Mouse (Mus musculus) left cerebral cortex, adult 2 months (tissue): ENCODE measurements around the gene Gcsh. TPM values are rescaled to one million over a fixed set of nuclear protein-coding genes. Genes with fewer than 3 reads are reported as not detected.

ENCODE experiments used
- DNase-seq, 2 experiments: peaks; one replicate each; pipeline ENCODE4 v3.0.0; 2021 to 2022; ENCODE audit warnings: low spot score in 2 of 2, mixed read lengths in 1 of 2; ENCODE audit errors: extremely low spot score in 1 of 2
- H3K27ac ChIP-seq: fragments of 200-600 bp; 2 replicates; pipeline ENCODE4 v1.8.1; 2022
- H3K4me3 ChIP-seq: fragments of 200-600 bp; 2 replicates; pipeline ENCODE4 v1.8.1; 2022
- CTCF ChIP-seq: fragments of 200-600 bp; IDR thresholded peaks from 2 replicates; pipeline ENCODE4 v1.8.1; 2022; ENCODE audit warnings: antibody characterized with exemption, mild to moderate bottlenecking, moderate library complexity
- intact Hi-C: fragments of 180-260 bp; cut with DNase I; formaldehyde crosslinking; loops from one replicate; pipeline ENCODE4 v1.15.1; 2025
- long read RNA-seq, 2 experiments: library from polyadenylated mRNA; stranded (forward); transcript quantifications; one replicate each; pipeline ENCODE4 v2.0.0; 2021; ENCODE audit warnings: borderline mapping rate in 2 of 2
- total RNA-seq, 2 experiments: library from RNA; stranded (reverse); gene quantifications; 2 replicates each; pipeline ENCODE4 v1.2.3; 2021

Gcsh gene
- total RNA-seq, result 10 to 100 TPM; 34.4 to 36.3 TPM
- long read RNA-seq, experiment 1, transcript Gcsh-201 (5 exons, 1,443 nt), result major isoform, 25 of 29 reads
- long read RNA-seq, experiment 1, partial matches to known transcripts, result 1 of 29 reads
- long read RNA-seq, experiment 1, other reads (novel, unspliced or antisense), result 3 of 29 reads
- long read RNA-seq, experiment 2, transcript Gcsh-201 (5 exons, 1,443 nt), result major isoform, 30 of 31 reads
- long read RNA-seq, experiment 2, partial matches to known transcripts, result 1 of 31 reads
- long read RNA-seq, experiment 2, other reads (novel, unspliced or antisense), result 0 of 31 reads

GRCm38 (mm10) chr8:116993095-116993867, at the start of gene Gcsh:
Gene Gcsh (minus strand): TSS chr8:116993537.
- Histone ChIP-seq H3K27ac (peak within 1 kb of the TSS; percentile 80), H3K4me3 (peak within 1 kb of the TSS; percentile 80)
- no peak for TF ChIP-seq CTCF
- intact Hi-C loops, result loop anchor here (10.0 kb wide), 1 partner anchor 482 kb away; no protein-coding TSS in a partner anchor
- peak; percentile 96 to 98 for DNase-seq

GRCm38 (mm10) chr8:117039843-117040242, 46.5 kb upstream of the Gcsh start:
- Histone ChIP-seq H3K4me3 (no peak overlapping the region), H3K27ac (no peak overlapping the region)
- TF ChIP-seq CTCF, result no peak
- intact Hi-C loops, result no loop called here
- DNase-seq, result no peak

GRCm38 (mm10) chr8:117037374-117037935, 44.1 kb upstream of the Gcsh start:
- Histone ChIP-seq H3K27ac (no peak overlapping the region), H3K4me3 (no peak overlapping the region)
- no peak for TF ChIP-seq CTCF
- DNase-seq, result no peak
- intact Hi-C loops, result no loop called here

GRCm38 (mm10) chr8:117033393-117033792, 40.1 kb upstream of the Gcsh start:
- Histone ChIP-seq H3K4me3 (no peak overlapping the region), H3K27ac (no peak overlapping the region)
- intact Hi-C loops, result no loop called here
- TF ChIP-seq CTCF, result no peak
- no peak for DNase-seq

- Histone ChIP-seq H3K4me3 (no peak overlapping the region), H3K27ac (no peak overlapping the region)
- DNase-seq, result no peak
- TF ChIP-seq CTCF, result no peak
- intact Hi-C loops, result no loop called here
These were observed 39.3 kb upstream of the Gcsh start for GRCm38 (mm10) chr8:117032609-117033008.

GRCm38 (mm10) chr8:117031476-117031875, 38.1 kb upstream of the Gcsh start:
- Histone ChIP-seq H3K27ac (no peak overlapping the region), H3K4me3 (no peak overlapping the region)
- no peak for TF ChIP-seq CTCF
- intact Hi-C loops, result no loop called here
- DNase-seq, result no peak

GRCm38 (mm10) chr8:117028686-117029085, 35.3 kb upstream of the Gcsh start:
- no peak for TF ChIP-seq CTCF
- H3K27ac ChIP-seq, result no peak overlapping the region
- H3K4me3 ChIP-seq, result no peak overlapping the region
- intact Hi-C loops, result no loop called here
- DNase-seq, result no peak

GRCm38 (mm10) chr8:117027601-117028000, 34.3 kb upstream of the Gcsh start:
- H3K27ac ChIP-seq, result no peak overlapping the region
- DNase-seq, result no peak
- TF ChIP-seq CTCF, result no peak
- H3K4me3 ChIP-seq, result no peak overlapping the region
- intact Hi-C loops, result no loop called here

GRCm38 (mm10) chr8:117022297-117022993, 29.1 kb upstream of the Gcsh start:
- Histone ChIP-seq H3K4me3 (no peak overlapping the region), H3K27ac (no peak overlapping the region)
- DNase-seq, result no peak
- peak; percentile 27; the same call in 1 of the 2 replicates for TF ChIP-seq CTCF
- intact Hi-C loops, result no loop called here

- peak in 1 of 2 experiments; percentile 20 for DNase-seq
- Histone ChIP-seq H3K4me3 (no peak overlapping the region), H3K27ac (no peak overlapping the region)
- no peak for TF ChIP-seq CTCF
- intact Hi-C loops, result no loop called here
These were observed 26.3 kb upstream of the Gcsh start for GRCm38 (mm10) chr8:117019323-117020275.

GRCm38 (mm10) chr8:117017896-117018295, 24.6 kb upstream of the Gcsh start:
- intact Hi-C loops, result no loop called here
- H3K27ac ChIP-seq, result no peak overlapping the region
- H3K4me3 ChIP-seq, result no peak overlapping the region
- DNase-seq, result no peak
- no peak for TF ChIP-seq CTCF
